Mouse (Mus musculus): Measurements from ENCODE around the gene Cbfa2t3. TPM values are rescaled to one million over a fixed set of nuclear protein-coding genes. Genes with fewer than 3 reads are reported as not detected.

Gene Cbfa2t3
- 0.07 TPM in 1 of 2 replicates, not detected in the other for polyA plus RNA-seq (2011; ENCODE audit: insufficient read length, low read depth, missing spikeins)

- no peak within 1 kb of the TSS for H3K27ac ChIP-seq (ENCODE audit: insufficient read depth, low read length)
- TF ChIP-seq POLR2A (IDR thresholded peaks at IDR 0.05; ENCODE audit: low read depth, low read length): no peak
- TF ChIP-seq CTCF (IDR thresholded peaks at IDR 0.05; ENCODE audit: borderline replicate concordance, insufficient read depth, low read length): no peak
- H3K4me3 ChIP-seq (ENCODE audit: insufficient read depth, low read length): no peak within 1 kb of the TSS
- H3K4me1 ChIP-seq (ENCODE audit: control insufficient read depth, insufficient read depth, low read length): no peaks in the 10 kb centered on the region
Observed at GRCm38 (mm10) chr8:122699005-122699492, at the start of gene Cbfa2t3. TSS of gene Cbfa2t3 (minus strand) at chr8:122699109.

GRCm38 (mm10) chr8:122747825-122748224, 48.9 kb upstream of the Cbfa2t3 start:
- no peaks in the 10 kb centered on the region for H3K4me1 ChIP-seq (ENCODE audit: control insufficient read depth, insufficient read depth, low read length)
- TF ChIP-seq CTCF (IDR thresholded peaks at IDR 0.05; ENCODE audit: borderline replicate concordance, insufficient read depth, low read length) (no peak), POLR2A (IDR thresholded peaks at IDR 0.05; ENCODE audit: low read depth, low read length) (no peak)
- H3K27ac ChIP-seq (ENCODE audit: insufficient read depth, low read length): no peak overlapping the region
- H3K4me3 ChIP-seq (ENCODE audit: insufficient read depth, low read length): no peak overlapping the region

DNA sequence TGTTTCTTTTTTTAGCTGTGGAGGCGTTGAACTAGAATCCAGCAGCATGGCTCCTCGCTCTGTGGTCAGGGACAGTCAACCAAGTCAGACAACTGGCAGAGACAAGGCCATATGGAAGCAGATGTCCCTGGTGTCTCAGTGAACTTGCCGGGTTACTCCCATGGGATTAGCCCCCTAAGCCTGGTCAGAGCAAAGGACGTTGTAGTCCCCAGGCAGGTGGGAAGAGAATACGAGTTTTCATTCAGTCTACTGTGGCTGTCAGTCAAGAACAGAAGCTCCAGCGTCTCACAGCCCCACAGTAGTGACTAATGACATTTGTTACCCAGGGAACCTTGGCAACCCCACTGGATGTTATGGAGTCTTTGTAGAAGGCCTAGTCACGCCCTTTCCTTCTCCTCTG, 47.5 kb upstream of the Cbfa2t3 start:
- no peak for TF ChIP-seq CTCF (IDR thresholded peaks at IDR 0.05; ENCODE audit: borderline replicate concordance, insufficient read depth, low read length)
- Histone ChIP-seq H3K27ac (ENCODE audit: insufficient read depth, low read length) (no peak overlapping the region), H3K4me3 (ENCODE audit: insufficient read depth, low read length) (no peak overlapping the region), H3K4me1 (ENCODE audit: control insufficient read depth, insufficient read depth, low read length) (no peaks in the 10 kb centered on the region)

DNA sequence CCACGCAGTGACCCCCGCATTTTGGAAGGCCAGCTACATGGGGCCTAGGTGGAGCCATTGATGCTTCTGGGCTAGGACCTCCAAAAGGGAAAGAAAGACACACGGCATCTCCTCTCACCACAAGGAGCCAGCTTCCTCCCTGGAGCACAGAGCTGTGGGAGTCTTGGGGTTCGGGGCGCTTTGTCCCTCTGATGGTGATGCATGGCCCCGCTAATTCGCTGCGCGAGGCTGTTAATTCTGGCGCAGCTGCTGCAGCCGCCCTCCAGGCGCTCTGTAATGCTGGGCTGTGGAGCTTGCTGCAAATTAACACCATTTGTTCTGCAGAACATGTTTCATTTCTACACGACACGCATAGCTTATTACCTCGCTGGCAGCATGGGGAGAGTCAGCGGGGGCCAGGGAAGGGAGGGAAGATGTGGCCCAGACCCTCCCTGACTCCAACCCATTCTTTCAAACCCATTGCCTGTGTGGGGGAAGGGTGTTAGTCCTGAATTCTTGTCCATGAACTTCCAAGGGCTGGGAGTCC, 46.9 kb upstream of the Cbfa2t3 start:
- H3K27ac ChIP-seq (ENCODE audit: insufficient read depth, low read length): no peak overlapping the region
- TF ChIP-seq CTCF (IDR thresholded peaks at IDR 0.05; ENCODE audit: borderline replicate concordance, insufficient read depth, low read length): no peak
- no peaks in the 10 kb centered on the region for H3K4me1 ChIP-seq (ENCODE audit: control insufficient read depth, insufficient read depth, low read length)
- no peak overlapping the region for H3K4me3 ChIP-seq (ENCODE audit: insufficient read depth, low read length)

GRCm38 (mm10) chr8:122745022-122745749, 46.3 kb upstream of the Cbfa2t3 start:
- Histone ChIP-seq H3K27ac (ENCODE audit: insufficient read depth, low read length) (no peak overlapping the region), H3K4me1 (ENCODE audit: control insufficient read depth, insufficient read depth, low read length) (no peaks in the 10 kb centered on the region), H3K4me3 (ENCODE audit: insufficient read depth, low read length) (no peak overlapping the region)
- TF ChIP-seq CTCF (IDR thresholded peaks at IDR 0.05; ENCODE audit: borderline replicate concordance, insufficient read depth, low read length) (no peak), POLR2A (IDR thresholded peaks at IDR 0.05; ENCODE audit: low read depth, low read length) (no peak)

- H3K4me3 ChIP-seq (ENCODE audit: insufficient read depth, low read length): no peak overlapping the region
- no peak overlapping the region for H3K27ac ChIP-seq (ENCODE audit: insufficient read depth, low read length)
- H3K4me1 ChIP-seq (ENCODE audit: control insufficient read depth, insufficient read depth, low read length): no peaks in the 10 kb centered on the region
- TF ChIP-seq POLR2A (IDR thresholded peaks at IDR 0.05; ENCODE audit: low read depth, low read length): no peak
- no peak for TF ChIP-seq CTCF (IDR thresholded peaks at IDR 0.05; ENCODE audit: borderline replicate concordance, insufficient read depth, low read length)
Observed at GRCm38 (mm10) chr8:122742471-122742870, 43.6 kb upstream of the Cbfa2t3 start.

- no peaks in the 10 kb centered on the region for H3K4me1 ChIP-seq (ENCODE audit: control insufficient read depth, insufficient read depth, low read length)
- no peak for TF ChIP-seq POLR2A (IDR thresholded peaks at IDR 0.05; ENCODE audit: low read depth, low read length)
- no peak for TF ChIP-seq CTCF (IDR thresholded peaks at IDR 0.05; ENCODE audit: borderline replicate concordance, insufficient read depth, low read length)
- H3K27ac ChIP-seq (ENCODE audit: insufficient read depth, low read length): no peak overlapping the region
- no peak overlapping the region for H3K4me3 ChIP-seq (ENCODE audit: insufficient read depth, low read length)
Observed at GRCm38 (mm10) chr8:122739102-122739725, 40.3 kb upstream of the Cbfa2t3 start.

GRCm38 (mm10) chr8:122737886-122738285, 39.0 kb upstream of the Cbfa2t3 start:
- no peak for TF ChIP-seq CTCF (IDR thresholded peaks at IDR 0.05; ENCODE audit: borderline replicate concordance, insufficient read depth, low read length)
- TF ChIP-seq POLR2A (IDR thresholded peaks at IDR 0.05; ENCODE audit: low read depth, low read length): no peak
- no peaks in the 10 kb centered on the region for H3K4me1 ChIP-seq (ENCODE audit: control insufficient read depth, insufficient read depth, low read length)
- H3K27ac ChIP-seq (ENCODE audit: insufficient read depth, low read length): no peak overlapping the region
- H3K4me3 ChIP-seq (ENCODE audit: insufficient read depth, low read length): no peak overlapping the region

- Histone ChIP-seq H3K4me1 (ENCODE audit: control insufficient read depth, insufficient read depth, low read length) (no peaks in the 10 kb centered on the region), H3K4me3 (ENCODE audit: insufficient read depth, low read length) (no peak overlapping the region), H3K27ac (ENCODE audit: insufficient read depth, low read length) (no peak overlapping the region)
- no peak for TF ChIP-seq POLR2A (IDR thresholded peaks at IDR 0.05; ENCODE audit: low read depth, low read length)
- TF ChIP-seq CTCF (IDR thresholded peaks at IDR 0.05; ENCODE audit: borderline replicate concordance, insufficient read depth, low read length): no peak
Observed at GRCm38 (mm10) chr8:122737071-122737470, 38.2 kb upstream of the Cbfa2t3 start.

DNA sequence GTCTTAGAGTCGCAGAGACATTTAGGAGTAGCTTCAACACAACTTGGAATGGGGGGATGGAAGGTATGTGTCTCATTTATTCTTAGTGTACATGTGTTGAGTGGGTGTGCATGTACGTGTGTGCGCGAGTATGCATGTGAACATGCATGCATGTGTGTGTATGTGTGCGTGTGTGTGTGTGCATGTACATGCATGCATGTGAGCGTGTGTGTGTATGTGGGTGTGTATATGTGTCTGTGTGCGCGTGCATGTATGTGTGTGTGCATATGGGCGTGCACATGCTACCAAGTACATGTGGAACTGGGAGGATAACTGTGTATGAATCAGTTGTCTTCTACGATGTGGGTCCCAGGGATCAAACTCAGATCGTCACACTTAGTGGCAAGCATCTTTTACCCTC, 37.7 kb upstream of the Cbfa2t3 start:
- H3K27ac ChIP-seq (ENCODE audit: insufficient read depth, low read length): no peak overlapping the region
- H3K4me3 ChIP-seq (ENCODE audit: insufficient read depth, low read length): no peak overlapping the region
- H3K4me1 ChIP-seq (ENCODE audit: control insufficient read depth, insufficient read depth, low read length): no peaks in the 10 kb centered on the region
- TF ChIP-seq CTCF (IDR thresholded peaks at IDR 0.05; ENCODE audit: borderline replicate concordance, insufficient read depth, low read length): no peak
- TF ChIP-seq POLR2A (IDR thresholded peaks at IDR 0.05; ENCODE audit: low read depth, low read length): no peak
